Mouse (Mus musculus) midbrain, embryonic 11.5 days (tissue): ENCODE measurements around the gene Rmnd5b. TPM values are rescaled to one million over a fixed set of nuclear protein-coding genes. Genes with fewer than 3 reads are reported as not detected.

ENCODE experiments used
- ATAC-seq: fragments of 200-750 bp; cut with Nextera tagmentation; 2 replicates; pipeline ENCODE4 v1.8.0; 2017; ENCODE audit warnings: moderate TSS enrichment, moderate library complexity; ENCODE audit not compliant: low FRiP score
- DNase-seq: peaks from one replicate; pipeline ENCODE4 v3.0.0; 2015; ENCODE audit warnings: low spot score; ENCODE audit errors: missing footprints
- H3K27ac ChIP-seq: fragments of 300-500 bp; sonication (generic); 2 replicates; pipeline ENCODE4 v1.5.1; 2014; ENCODE audit warnings: low read depth, low read length
- H3K27me3 ChIP-seq: fragments of 300-500 bp; sonication (generic); 2 replicates; pipeline ENCODE4 v1.6.1; 2014; ENCODE audit warnings: mild to moderate bottlenecking, low read length, moderate library complexity, mixed read lengths; ENCODE audit not compliant: control insufficient read depth, insufficient read depth
- H3K36me3 ChIP-seq: fragments of 300-500 bp; sonication (generic); 2 replicates; pipeline ENCODE4 v1.6.1; 2014; ENCODE audit warnings: mild to moderate bottlenecking, low read length, moderate library complexity, mixed read lengths; ENCODE audit not compliant: control insufficient read depth, insufficient read depth
- H3K4me1 ChIP-seq: fragments of 300-500 bp; sonication (generic); 2 replicates; pipeline ENCODE4 v1.6.1; 2014; ENCODE audit warnings: low read length; ENCODE audit not compliant: control insufficient read depth, insufficient read depth
- H3K4me2 ChIP-seq: fragments of 300-500 bp; sonication (generic); 2 replicates; pipeline ENCODE4 v1.6.1; 2014; ENCODE audit warnings: mild to moderate bottlenecking, moderate library complexity
- H3K4me3 ChIP-seq: fragments of 300-500 bp; sonication (generic); 2 replicates; pipeline ENCODE4 v1.5.1; 2014; ENCODE audit warnings: low read depth, low read length
- H3K9ac ChIP-seq: fragments of 300-500 bp; sonication (generic); 2 replicates; pipeline ENCODE4 v1.6.1; 2014; ENCODE audit warnings: low read length
- H3K9me3 ChIP-seq: fragments of 300-500 bp; sonication (generic); 2 replicates; pipeline ENCODE4 v1.6.1; 2016; ENCODE audit warnings: low read length; ENCODE audit not compliant: control insufficient read depth
- WGBS: fragments of 180-500 bp; shearing (Covaris S2); extraction: QIAGEN DNeasy Blood & Tissue Kit; methylation state at CpG from one replicate; pipeline ENCODE4 v1.1.7; 2014; 5-methylcytosine and 5-hydroxymethylcytosine counted together
- polyA plus RNA-seq: library from polyadenylated mRNA; unstranded; fragments of >200 nt; fragmentation: Nextera tagmentation; extraction: Ambion mirVana; gene quantifications from 2 replicates; pipeline ENCODE4 v1.2.1, GENCODE M21; 2014

Rmnd5b gene
- polyA plus RNA-seq, 1 experiment from 2014 or later, result 41.5 TPM

GRCm38 (mm10) chr11:51644217-51644616 is 8.5 kb upstream of the Rmnd5b start:
- Histone ChIP-seq H3K9me3 (no peaks in the 10 kb centered on the region), H3K4me2 (no peak overlapping the region), H3K36me3 (no peaks in the 10 kb centered on the region), H3K4me1 (peaks cover 17% of the 10 kb centered on the region), H3K27ac (no peak overlapping the region), H3K27me3 (no peaks in the 10 kb centered on the region), H3K4me3 (no peak overlapping the region), H3K9ac (no peak overlapping the region)
- 69% methylated on average over 16 of the region's 16 CpGs for WGBS
- DNase-seq, result no peak
- ATAC-seq, result no peak

DNA sequence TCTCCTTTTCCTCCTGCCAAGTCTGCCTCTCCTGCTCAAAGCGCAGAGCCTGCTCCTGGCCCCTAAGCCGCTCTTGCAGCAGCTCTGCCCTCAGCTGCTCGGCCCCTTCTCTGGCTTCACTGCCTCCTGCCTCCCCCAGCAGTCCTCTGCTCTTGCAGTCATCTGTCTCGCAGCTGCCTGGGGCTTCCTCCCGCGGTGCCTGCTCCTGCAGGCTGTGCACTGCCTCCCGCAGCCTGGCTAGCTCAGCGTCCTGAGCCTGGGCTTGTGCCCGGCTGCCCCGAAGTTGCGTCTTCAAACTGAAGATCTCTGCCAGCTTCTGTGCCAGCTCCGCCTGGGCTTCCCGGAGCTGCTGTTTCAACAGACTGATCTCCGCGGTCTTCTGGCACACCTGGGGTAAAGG is 8.1 kb upstream of the Rmnd5b start:
- Histone ChIP-seq H3K27ac (no peak overlapping the region), H3K4me1 (peaks cover 12% of the 10 kb centered on the region), H3K9me3 (no peaks in the 10 kb centered on the region), H3K27me3 (no peaks in the 10 kb centered on the region), H3K9ac (no peak overlapping the region), H3K4me3 (no peak overlapping the region), H3K36me3 (no peaks in the 10 kb centered on the region), H3K4me2 (no peak overlapping the region)
- no peak for DNase-seq
- ATAC-seq, result no peak
- WGBS, result 60% methylated on average over 15 of the region's 15 CpGs

DNA sequence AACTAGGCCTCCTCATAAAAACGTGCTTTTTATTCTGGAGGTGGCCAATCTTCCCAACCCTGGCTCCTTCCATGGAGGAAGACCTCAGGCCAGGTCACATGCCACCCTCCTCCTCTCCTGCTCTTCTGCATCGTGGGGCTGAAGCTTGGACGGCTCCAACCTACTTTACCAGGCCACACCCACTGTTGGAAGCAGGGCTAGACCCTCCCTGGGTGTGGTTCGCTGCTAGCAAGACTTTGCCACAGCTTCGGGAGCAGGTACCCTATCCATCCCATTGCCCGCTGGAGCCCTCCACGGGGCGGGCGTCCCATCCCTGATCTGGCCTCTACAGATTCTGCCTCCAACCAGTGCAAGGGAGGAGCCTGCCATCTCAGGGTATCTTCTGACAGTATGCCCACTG is 7.5 kb upstream of the Rmnd5b start:
- no peak for ATAC-seq
- Histone ChIP-seq H3K4me2 (no peak overlapping the region), H3K27ac (no peak overlapping the region), H3K36me3 (no peaks in the 10 kb centered on the region), H3K27me3 (no peaks in the 10 kb centered on the region), H3K9me3 (no peaks in the 10 kb centered on the region), H3K4me1 (peaks cover 8% of the 10 kb centered on the region), H3K4me3 (no peak overlapping the region), H3K9ac (no peak overlapping the region; the same call in 1 of the 2 replicates)
- 85% methylated on average over 9 of the region's 9 CpGs for WGBS
- DNase-seq, result no peak

DNA sequence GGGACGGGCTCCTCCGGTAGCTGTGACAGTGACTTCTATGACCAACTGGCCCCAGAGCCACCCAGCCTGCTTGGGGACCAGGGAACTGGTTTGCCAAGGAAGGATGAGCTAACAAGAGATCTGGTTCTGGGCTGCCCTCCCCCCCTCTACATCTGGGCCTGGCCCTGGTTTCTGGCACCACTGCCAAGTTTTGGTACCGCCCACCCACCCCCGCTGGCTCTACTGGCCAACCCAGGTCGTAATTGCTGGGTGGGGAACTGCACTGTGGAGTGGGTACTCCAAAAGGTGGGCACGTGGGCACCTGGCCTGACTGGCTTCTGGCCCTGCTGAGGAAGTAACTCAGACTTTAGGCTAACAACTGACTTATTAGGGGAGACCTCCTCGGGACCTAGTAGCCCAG is 5.1 kb upstream of the Rmnd5b start:
- DNase-seq, result no peak
- Histone ChIP-seq H3K4me3 (no peak overlapping the region), H3K36me3 (no peaks in the 10 kb centered on the region), H3K4me1 (peaks cover 10% of the 10 kb centered on the region; the same call in 1 of the 2 replicates), H3K27me3 (no peaks in the 10 kb centered on the region), H3K9me3 (no peaks in the 10 kb centered on the region), H3K27ac (no peak overlapping the region), H3K4me2 (no peak overlapping the region), H3K9ac (no peak overlapping the region)
- 83% methylated on average over 7 of the region's 7 CpGs for WGBS
- ATAC-seq, result no peak

GRCm38 (mm10) chr11:51638497-51638896 is 2.8 kb upstream of the Rmnd5b start:
- no peak overlapping the region for H3K27ac ChIP-seq
- no peak overlapping the region for H3K9ac ChIP-seq
- H3K4me2 ChIP-seq, result no peak overlapping the region
- H3K27me3 ChIP-seq, result no peaks in the 10 kb centered on the region
- peaks cover 11% of the 10 kb centered on the region; the same call in 1 of the 2 replicates for H3K4me1 ChIP-seq
- no peaks in the 10 kb centered on the region for H3K36me3 ChIP-seq
- 74% methylated on average over 5 of the region's 5 CpGs for WGBS
- DNase-seq (no peak), ATAC-seq (no peak)
- H3K9me3 ChIP-seq, result no peaks in the 10 kb centered on the region
- H3K4me3 ChIP-seq, result no peak overlapping the region

- WGBS, result 5% methylated on average over 17 of the region's 17 CpGs
These were observed 2.3 kb upstream of the Rmnd5b start for GRCm38 (mm10) chr11:51637971-51638414.

DNA sequence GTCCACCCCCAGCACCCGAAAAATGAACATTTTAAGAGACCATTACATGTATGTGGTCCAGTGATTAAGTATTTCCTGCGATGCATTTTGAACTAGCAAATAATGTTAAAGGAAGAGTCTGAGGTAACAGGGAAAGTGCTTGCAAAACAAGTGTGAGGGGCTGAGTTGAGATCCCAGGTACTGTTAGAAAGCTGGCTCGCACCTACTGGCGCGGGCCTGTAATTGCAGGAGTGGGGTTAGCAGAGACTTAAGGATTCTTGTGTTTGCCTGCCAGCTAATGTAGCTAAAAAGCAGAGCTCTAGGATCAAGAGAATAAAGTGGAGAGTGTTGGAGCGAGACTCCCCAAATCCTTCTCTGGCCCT is 608 bp upstream of the Rmnd5b start:
- Histone ChIP-seq H3K27ac (no peak overlapping the region), H3K36me3 (no peaks in the 10 kb centered on the region), H3K9ac (peak overlapping the region; percentile 68), H3K27me3 (no peaks in the 10 kb centered on the region), H3K9me3 (no peaks in the 10 kb centered on the region), H3K4me3 (peak overlapping the region; percentile 57), H3K4me2 (peak overlapping the region; percentile 54), H3K4me1 (peaks cover 11% of the 10 kb centered on the region; the same call in 1 of the 2 replicates)
- peak; percentile 93 for DNase-seq
- WGBS, result 3% methylated on average over 6 of the region's 6 CpGs
- ATAC-seq, result peak; percentile 43

More at GRCm38 (mm10) chr11:51637971-51638414, 2.3 kb upstream of the Rmnd5b start:
- Histone ChIP-seq H3K4me3 (no peak overlapping the region), H3K27me3 (no peaks in the 10 kb centered on the region), H3K9ac (peak overlapping the region; percentile 14; the same call in 1 of the 2 replicates), H3K4me1 (peaks cover 11% of the 10 kb centered on the region; the same call in 1 of the 2 replicates), H3K36me3 (no peaks in the 10 kb centered on the region), H3K9me3 (no peaks in the 10 kb centered on the region), H3K4me2 (peak overlapping the region; percentile 3; the same call in 1 of the 2 replicates), H3K27ac (no peak overlapping the region)
- ATAC-seq (no peak), DNase-seq (peak; percentile 93)

GRCm38 (mm10) chr11:51635127-51635524 is 570 bp downstream of the Rmnd5b start:
- Histone ChIP-seq H3K9me3 (no peaks in the 10 kb centered on the region), H3K4me1 (peaks cover 11% of the 10 kb centered on the region; the same call in 1 of the 2 replicates), H3K27me3 (no peaks in the 10 kb centered on the region), H3K36me3 (no peaks in the 10 kb centered on the region), H3K27ac (no peak overlapping the region), H3K4me3 (peak overlapping the region; percentile 57), H3K4me2 (peak overlapping the region; percentile 54), H3K9ac (peak overlapping the region; percentile 68)
- ATAC-seq (no peak), DNase-seq (peak; percentile 88)
- WGBS, result 26% methylated on average over 6 of the region's 6 CpGs

GRCm38 (mm10) chr11:51633721-51634120 is 2.0 kb downstream of the Rmnd5b start:
- no peak overlapping the region for H3K4me2 ChIP-seq
- no peaks in the 10 kb centered on the region; the same call in 1 of the 2 replicates for H3K36me3 ChIP-seq
- 94% methylated on average over 3 of the region's 3 CpGs for WGBS
- ATAC-seq (no peak), DNase-seq (no peak)
- no peaks in the 10 kb centered on the region for H3K9me3 ChIP-seq
- peaks cover 11% of the 10 kb centered on the region; the same call in 1 of the 2 replicates for H3K4me1 ChIP-seq
- no peaks in the 10 kb centered on the region for H3K27me3 ChIP-seq
- no peak overlapping the region for H3K4me3 ChIP-seq
- no peak overlapping the region for H3K9ac ChIP-seq
- H3K27ac ChIP-seq, result no peak overlapping the region
